Mouse (Mus musculus): ENCODE measurements at regions not wholly inside any gene's neighbourhood (a gene's known extent, or its start where the extent isn't known, plus 50 kb on each side); places are given as distances from the start of the nearest gene placed in this dataset.

DNA sequence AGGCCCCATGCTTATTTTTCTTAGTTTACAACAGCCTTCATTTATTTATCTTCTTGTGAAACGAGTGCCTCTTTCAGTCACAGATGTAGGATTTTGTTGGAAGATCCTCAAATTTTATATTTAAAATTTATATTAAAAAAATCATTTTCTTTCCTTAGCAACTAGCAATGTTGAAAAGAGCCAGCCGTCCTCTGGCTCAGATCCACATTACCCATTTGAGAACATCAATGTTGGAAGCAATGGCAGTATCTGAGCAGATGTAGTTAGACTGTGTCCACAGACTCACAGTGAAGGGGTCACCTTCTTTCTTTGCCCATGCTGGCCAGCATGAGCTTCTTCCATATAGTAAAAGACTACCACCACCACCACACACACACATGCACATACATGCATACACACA is 2681.4 kb upstream of the Gm7489 start:
- Histone ChIP-seq H3K4me3 (ENCODE audit: low read depth, low read length) (no peak overlapping the region), H3K9me3 (replicated peaks; ENCODE audit: control insufficient read depth, insufficient read depth, low read length, poor library complexity, severe bottlenecking) (no peaks in the 10 kb centered on the region), H3K27ac (ENCODE audit: insufficient read depth, low read length) (no peak overlapping the region), H3K9ac (ENCODE audit: low read depth, poor library complexity, severe bottlenecking) (no peak overlapping the region), H3K27me3 (ENCODE audit: control insufficient read depth, insufficient read depth, low read length, poor library complexity, severe bottlenecking) (no peaks in the 10 kb centered on the region), H3K4me1 (ENCODE audit: control insufficient read depth, insufficient read depth, low read length) (no peaks in the 10 kb centered on the region), H3K36me3 (ENCODE audit: control insufficient read depth, insufficient read depth, low read length, poor library complexity, severe bottlenecking) (no peaks in the 10 kb centered on the region)
- no peak for TF ChIP-seq POLR2A (IDR thresholded peaks at IDR 0.05; ENCODE audit: insufficient read depth, low read length)
- no peak for TF ChIP-seq CTCF (IDR thresholded peaks at IDR 0.05; ENCODE audit: low read depth, low read length)
- no peak for TF ChIP-seq EP300 (IDR thresholded peaks at IDR 0.05; ENCODE audit: insufficient read depth, low read depth, low read length)

DNA sequence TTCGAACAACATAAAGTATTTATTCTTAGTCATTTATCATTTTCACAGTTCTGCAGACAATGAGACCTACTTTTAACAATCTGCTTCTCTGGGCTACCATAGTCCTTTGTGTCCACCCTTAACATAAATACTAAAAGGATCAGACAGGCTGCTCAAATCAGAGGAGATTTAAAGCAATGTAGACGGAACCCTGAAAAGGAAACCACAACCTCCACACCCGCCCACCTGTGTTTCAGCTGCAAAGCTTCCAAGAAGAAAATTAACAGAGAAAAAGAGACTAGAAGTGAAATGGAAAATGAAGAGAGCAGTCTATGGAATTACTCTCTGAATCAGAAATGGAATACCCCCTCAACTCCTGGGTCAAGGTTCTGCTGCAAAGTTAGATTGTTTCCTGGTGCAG is 2678.7 kb upstream of the Gm7489 start:
- H3K9ac ChIP-seq (ENCODE audit: low read depth, poor library complexity, severe bottlenecking), result no peak overlapping the region
- no peaks in the 10 kb centered on the region for H3K27me3 ChIP-seq (ENCODE audit: control insufficient read depth, insufficient read depth, low read length, poor library complexity, severe bottlenecking)
- no peak overlapping the region for H3K4me3 ChIP-seq (ENCODE audit: low read depth, low read length)
- H3K9me3 ChIP-seq (replicated peaks; ENCODE audit: control insufficient read depth, insufficient read depth, low read length, poor library complexity, severe bottlenecking), result no peaks in the 10 kb centered on the region
- no peaks in the 10 kb centered on the region for H3K36me3 ChIP-seq (ENCODE audit: control insufficient read depth, insufficient read depth, low read length, poor library complexity, severe bottlenecking)
- TF ChIP-seq POLR2A (IDR thresholded peaks at IDR 0.05; ENCODE audit: insufficient read depth, low read length) (no peak), EP300 (IDR thresholded peaks at IDR 0.05; ENCODE audit: insufficient read depth, low read depth, low read length) (no peak), CTCF (IDR thresholded peaks at IDR 0.05; ENCODE audit: low read depth, low read length) (no peak)
- no peaks in the 10 kb centered on the region for H3K4me1 ChIP-seq (ENCODE audit: control insufficient read depth, insufficient read depth, low read length)
- H3K27ac ChIP-seq (ENCODE audit: insufficient read depth, low read length), result no peak overlapping the region

GRCm38 (mm10) chr15:51206773-51207172 is 2677.9 kb upstream of the Gm7489 start:
- H3K4me1 ChIP-seq (ENCODE audit: control insufficient read depth, insufficient read depth, low read length), result no peaks in the 10 kb centered on the region
- no peaks in the 10 kb centered on the region for H3K36me3 ChIP-seq (ENCODE audit: control insufficient read depth, insufficient read depth, low read length, poor library complexity, severe bottlenecking)
- H3K9ac ChIP-seq (ENCODE audit: low read depth, poor library complexity, severe bottlenecking), result no peak overlapping the region
- no peaks in the 10 kb centered on the region for H3K27me3 ChIP-seq (ENCODE audit: control insufficient read depth, insufficient read depth, low read length, poor library complexity, severe bottlenecking)
- no peak overlapping the region for H3K27ac ChIP-seq (ENCODE audit: insufficient read depth, low read length)
- H3K9me3 ChIP-seq (replicated peaks; ENCODE audit: control insufficient read depth, insufficient read depth, low read length, poor library complexity, severe bottlenecking), result no peaks in the 10 kb centered on the region
- H3K4me3 ChIP-seq (ENCODE audit: low read depth, low read length), result no peak overlapping the region
- no peak for TF ChIP-seq EP300 (IDR thresholded peaks at IDR 0.05; ENCODE audit: insufficient read depth, low read depth, low read length)

DNA sequence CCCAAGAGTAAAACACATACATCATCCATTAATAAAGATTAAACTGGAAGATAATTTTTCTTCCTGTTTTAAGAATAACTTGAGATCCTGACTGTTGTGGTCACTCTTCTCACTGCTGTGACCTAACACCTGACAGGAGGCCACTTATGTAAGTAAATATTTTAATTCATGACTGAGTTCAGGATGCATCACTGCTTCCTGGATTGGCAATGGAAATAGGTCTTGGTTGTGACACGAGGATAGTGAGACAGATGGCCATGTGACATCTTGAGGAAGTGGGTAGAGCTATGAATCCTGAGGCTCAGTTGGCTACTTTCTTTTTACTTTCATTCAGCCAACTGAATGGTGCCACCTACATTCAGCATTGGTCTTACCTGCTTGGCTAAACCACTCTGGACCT is 2649.8 kb upstream of the Gm7489 start:
- Histone ChIP-seq H3K27ac (ENCODE audit: insufficient read depth, low read length) (no peak overlapping the region), H3K9ac (ENCODE audit: low read depth, poor library complexity, severe bottlenecking) (no peak overlapping the region), H3K36me3 (ENCODE audit: control insufficient read depth, insufficient read depth, low read length, poor library complexity, severe bottlenecking) (no peaks in the 10 kb centered on the region), H3K4me3 (ENCODE audit: low read depth, low read length) (no peak overlapping the region), H3K9me3 (replicated peaks; ENCODE audit: control insufficient read depth, insufficient read depth, low read length, poor library complexity, severe bottlenecking) (no peaks in the 10 kb centered on the region), H3K4me1 (ENCODE audit: control insufficient read depth, insufficient read depth, low read length) (no peaks in the 10 kb centered on the region), H3K27me3 (ENCODE audit: control insufficient read depth, insufficient read depth, low read length, poor library complexity, severe bottlenecking) (no peaks in the 10 kb centered on the region)
- no peak for TF ChIP-seq POLR2A (IDR thresholded peaks at IDR 0.05; ENCODE audit: insufficient read depth, low read length)

DNA sequence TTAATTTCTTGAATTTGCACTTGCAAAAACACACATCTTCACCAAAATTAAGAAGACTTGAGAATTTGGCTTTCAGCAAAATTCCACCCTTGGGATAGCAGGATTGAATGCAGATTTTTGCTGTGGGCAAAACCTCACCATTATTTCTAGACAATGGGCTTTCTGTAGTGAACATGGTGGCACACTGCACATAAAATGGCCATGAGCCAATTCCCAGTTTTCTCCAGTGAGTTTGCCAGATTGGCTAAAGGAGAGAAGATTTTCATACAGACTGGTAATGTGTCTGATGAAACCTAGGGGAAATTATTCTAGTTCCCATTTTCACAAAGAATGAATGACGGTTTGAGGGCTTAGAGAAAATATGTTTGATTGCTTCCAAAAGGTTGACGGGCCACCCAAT is 2640.1 kb upstream of the Gm7489 start:
- Histone ChIP-seq H3K4me1 (ENCODE audit: control insufficient read depth, insufficient read depth, low read length) (no peaks in the 10 kb centered on the region), H3K36me3 (ENCODE audit: control insufficient read depth, insufficient read depth, low read length, poor library complexity, severe bottlenecking) (no peaks in the 10 kb centered on the region), H3K9ac (ENCODE audit: low read depth, poor library complexity, severe bottlenecking) (no peak overlapping the region), H3K27me3 (ENCODE audit: control insufficient read depth, insufficient read depth, low read length, poor library complexity, severe bottlenecking) (no peaks in the 10 kb centered on the region), H3K4me3 (ENCODE audit: low read depth, low read length) (no peak overlapping the region), H3K9me3 (replicated peaks; ENCODE audit: control insufficient read depth, insufficient read depth, low read length, poor library complexity, severe bottlenecking) (no peaks in the 10 kb centered on the region), H3K27ac (ENCODE audit: insufficient read depth, low read length) (no peak overlapping the region)
- no peak for TF ChIP-seq EP300 (IDR thresholded peaks at IDR 0.05; ENCODE audit: insufficient read depth, low read depth, low read length)
- TF ChIP-seq CTCF (IDR thresholded peaks at IDR 0.05; ENCODE audit: low read depth, low read length), result no peak
- no peak for TF ChIP-seq POLR2A (IDR thresholded peaks at IDR 0.05; ENCODE audit: insufficient read depth, low read length)

- no peaks in the 10 kb centered on the region for H3K9me3 ChIP-seq (replicated peaks; ENCODE audit: control insufficient read depth, insufficient read depth, low read length, poor library complexity, severe bottlenecking)
- H3K36me3 ChIP-seq (ENCODE audit: control insufficient read depth, insufficient read depth, low read length, poor library complexity, severe bottlenecking), result no peaks in the 10 kb centered on the region
- H3K4me3 ChIP-seq (ENCODE audit: low read depth, low read length), result no peak overlapping the region
- H3K27ac ChIP-seq (ENCODE audit: insufficient read depth, low read length), result no peak overlapping the region
- H3K4me1 ChIP-seq (ENCODE audit: control insufficient read depth, insufficient read depth, low read length), result no peaks in the 10 kb centered on the region
- no peak for TF ChIP-seq CTCF (IDR thresholded peaks at IDR 0.05; ENCODE audit: low read depth, low read length)
- H3K27me3 ChIP-seq (ENCODE audit: control insufficient read depth, insufficient read depth, low read length, poor library complexity, severe bottlenecking), result no peaks in the 10 kb centered on the region
- no peak overlapping the region for H3K9ac ChIP-seq (ENCODE audit: low read depth, poor library complexity, severe bottlenecking)
Observed at GRCm38 (mm10) chr15:51247259-51247658, 2637.4 kb upstream of the Gm7489 start.

All from ES-Bruce4 (cell line).